Mouse (Mus musculus) hindbrain, embryonic 11.5 days (tissue): ENCODE data around the gene Lars2. TPM values are rescaled to one million over a fixed set of nuclear protein-coding genes. Genes with fewer than 3 reads are reported as not detected.
"Not testable (repeated sequence)": the region's sequence is repeated elsewhere in the genome, so short reads cannot be mapped to it uniquely, and the experiment has no call there.

Experiments used
- ATAC-seq: fragments of 200-750 bp; cut with Nextera tagmentation; 2 replicates; pipeline ENCODE4 v1.8.0; 2017; ENCODE audit warnings: mild to moderate bottlenecking, moderate TSS enrichment, moderate library complexity; ENCODE audit not compliant: low FRiP score
- DNase-seq: peaks from one replicate; pipeline ENCODE4 v3.0.0-alpha.2; 2015; ENCODE audit warnings: low spot score
- H3K27ac ChIP-seq: fragments of 300-500 bp; sonication (generic); 2 replicates; pipeline ENCODE4 v1.5.1; 2014; ENCODE audit warnings: mild to moderate bottlenecking, low read depth, low read length
- H3K27me3 ChIP-seq: fragments of 300-500 bp; sonication (generic); 2 replicates; pipeline ENCODE4 v1.6.1; 2014; ENCODE audit warnings: mild to moderate bottlenecking, low read length, moderate library complexity, mixed read lengths; ENCODE audit not compliant: control insufficient read depth, insufficient read depth
- H3K36me3 ChIP-seq: fragments of 300-500 bp; sonication (generic); 2 replicates; pipeline ENCODE4 v1.6.1; 2014; ENCODE audit warnings: mild to moderate bottlenecking, low read length, moderate library complexity, mixed read lengths; ENCODE audit not compliant: control insufficient read depth, insufficient read depth
- H3K4me1 ChIP-seq: fragments of 300-500 bp; sonication (generic); replicated peaks from 2 replicates; pipeline ENCODE4 v1.6.1; 2014; ENCODE audit warnings: low read length, mixed read lengths; ENCODE audit not compliant: control insufficient read depth, insufficient read depth
- H3K4me2 ChIP-seq: fragments of 300-500 bp; sonication (generic); replicated peaks from 2 replicates; pipeline ENCODE4 v1.6.1; 2014; ENCODE audit warnings: mild to moderate bottlenecking, low read depth, low read length
- H3K4me3 ChIP-seq: fragments of 300-500 bp; sonication (generic); 2 replicates; pipeline ENCODE4 v1.5.1; 2014; ENCODE audit warnings: low read depth, low read length
- H3K9ac ChIP-seq: fragments of 300-500 bp; sonication (generic); 2 replicates; pipeline ENCODE4 v1.6.1; 2014; ENCODE audit warnings: low read depth, low read length
- H3K9me3 ChIP-seq: fragments of 300-500 bp; sonication (generic); 2 replicates; pipeline ENCODE4 v1.6.1; 2016; ENCODE audit warnings: low read length; ENCODE audit not compliant: control insufficient read depth
- WGBS: fragments of 180-500 bp; shearing (Covaris S2); extraction: QIAGEN DNeasy Blood & Tissue Kit; methylation state at CpG from one replicate; pipeline ENCODE4 v1.1.7; 2014; 5-methylcytosine and 5-hydroxymethylcytosine counted together
- polyA plus RNA-seq: library from polyadenylated mRNA; unstranded; fragments of >200 nt; fragmentation: Nextera tagmentation; extraction: Ambion mirVana; gene quantifications from 2 replicates; pipeline ENCODE4 v1.2.1, GENCODE M21; 2014

Lars2 gene
- polyA plus RNA-seq, 1 experiment from 2014 or later, result 1,244 TPM

- WGBS, result 54% methylated on average over 5 of the region's 5 CpGs
- no peaks in the 10 kb centered on the region for H3K9me3 ChIP-seq
- H3K4me2 ChIP-seq, result no peak overlapping the region
- no peak overlapping the region for H3K9ac ChIP-seq
- H3K27ac ChIP-seq, result peak overlapping the region; percentile 39
- ATAC-seq, result peak; percentile 80
- no peaks in the 10 kb centered on the region for H3K27me3 ChIP-seq
- H3K4me3 ChIP-seq, result no peak overlapping the region
- 0 out of 2 replicates have a peak, but pooled peaks cover 3% of the 10 kb centered on the region for H3K4me1 ChIP-seq
- H3K36me3 ChIP-seq, result no peaks in the 10 kb centered on the region
- DNase-seq, result peak; percentile 38
These were observed 18.8 kb downstream of the Lars2 start for GRCm38 (mm10) chr9:123385352-123386198.

- WGBS, result 94% methylated on average over 3 of the region's 3 CpGs
- Histone ChIP-seq H3K4me2 (no peak overlapping the region), H3K9me3 (no peaks in the 10 kb centered on the region), H3K27ac (no peak overlapping the region), H3K27me3 (no peaks in the 10 kb centered on the region), H3K36me3 (no peaks in the 10 kb centered on the region), H3K4me1 (0 out of 2 replicates have a peak, but pooled peaks cover 3% of the 10 kb centered on the region), H3K9ac (no peak overlapping the region), H3K4me3 (no peak overlapping the region)
- DNase-seq (no peak), ATAC-seq (no peak)
These were observed 19.6 kb downstream of the Lars2 start for GRCm38 (mm10) chr9:123386347-123386746.

GRCm38 (mm10) chr9:123388087-123389007 lies 21.6 kb downstream of the Lars2 start:
- DNase-seq, H3K27ac ChIP-seq, ATAC-seq, H3K27me3 ChIP-seq, H3K9me3 ChIP-seq, H3K36me3 ChIP-seq, H3K9ac ChIP-seq, H3K4me1 ChIP-seq, H3K4me2 ChIP-seq, H3K4me3 ChIP-seq: not testable (repeated sequence)
- WGBS, result 97% methylated on average over 10 of the region's 21 CpGs

GRCm38 (mm10) chr9:123391140-123391849 lies 24.6 kb downstream of the Lars2 start:
- Histone ChIP-seq H3K9me3 (no peaks in the 10 kb centered on the region), H3K4me2 (no peak overlapping the region), H3K36me3 (no peaks in the 10 kb centered on the region), H3K27me3 (no peaks in the 10 kb centered on the region), H3K27ac (no peak overlapping the region), H3K4me1 (no peaks in the 10 kb centered on the region), H3K4me3 (no peak overlapping the region), H3K9ac (no peak overlapping the region)
- DNase-seq (no peak), ATAC-seq (no peak)
- 88% methylated on average over 5 of the region's 5 CpGs for WGBS

GRCm38 (mm10) chr9:123394856-123395255 lies 28.1 kb downstream of the Lars2 start:
- no peak overlapping the region for H3K27ac ChIP-seq
- WGBS, result 81% methylated on average over 6 of the region's 6 CpGs

GRCm38 (mm10) chr9:123397701-123398100 lies 31.0 kb downstream of the Lars2 start:
- no peaks in the 10 kb centered on the region for H3K9me3 ChIP-seq
- H3K4me3 ChIP-seq, result no peak overlapping the region
- no peaks in the 10 kb centered on the region for H3K36me3 ChIP-seq
- ATAC-seq (no peak), DNase-seq (peak; percentile 19)
- no peak overlapping the region for H3K27ac ChIP-seq
- no peak overlapping the region for H3K9ac ChIP-seq
- 46% methylated on average over 6 of the region's 6 CpGs for WGBS
- no peak overlapping the region for H3K4me2 ChIP-seq
- no peaks in the 10 kb centered on the region for H3K4me1 ChIP-seq
- no peaks in the 10 kb centered on the region for H3K27me3 ChIP-seq

More at GRCm38 (mm10) chr9:123394856-123395255, 28.1 kb downstream of the Lars2 start:
- Histone ChIP-seq H3K4me2 (no peak overlapping the region), H3K9ac (no peak overlapping the region), H3K4me3 (no peak overlapping the region), H3K4me1 (no peaks in the 10 kb centered on the region), H3K27me3 (no peaks in the 10 kb centered on the region), H3K36me3 (no peaks in the 10 kb centered on the region), H3K9me3 (no peaks in the 10 kb centered on the region)
- DNase-seq (no peak), ATAC-seq (no peak)

GRCm38 (mm10) chr9:123402215-123402614 lies 35.5 kb downstream of the Lars2 start:
- no peak overlapping the region for H3K9ac ChIP-seq
- DNase-seq, result no peak
- no peaks in the 10 kb centered on the region for H3K9me3 ChIP-seq
- H3K4me1 ChIP-seq, result no peaks in the 10 kb centered on the region
- H3K36me3 ChIP-seq, result no peaks in the 10 kb centered on the region
- H3K27ac ChIP-seq, result no peak overlapping the region
- no peaks in the 10 kb centered on the region for H3K27me3 ChIP-seq
- H3K4me2 ChIP-seq, result no peak overlapping the region
- ATAC-seq, result no peak
- H3K4me3 ChIP-seq, result no peak overlapping the region
- 91% methylated on average over 3 of the region's 3 CpGs for WGBS

- no peaks in the 10 kb centered on the region for H3K4me1 ChIP-seq
- 90% methylated on average over 3 of the region's 3 CpGs for WGBS
- no peak for DNase-seq
- H3K27me3 ChIP-seq, result no peaks in the 10 kb centered on the region
- no peaks in the 10 kb centered on the region for H3K36me3 ChIP-seq
- no peak for ATAC-seq
- H3K27ac ChIP-seq, result no peak overlapping the region
- no peak overlapping the region for H3K4me3 ChIP-seq
- H3K9me3 ChIP-seq, result no peaks in the 10 kb centered on the region
- H3K4me2 ChIP-seq, result no peak overlapping the region
- no peak overlapping the region for H3K9ac ChIP-seq
These were observed 36.3 kb downstream of the Lars2 start for GRCm38 (mm10) chr9:123403031-123403430.
